Mouse (Mus musculus): ENCODE results near the gene Adamts2. TPM values are rescaled to one million over a fixed set of nuclear protein-coding genes. Genes with fewer than 3 reads are reported as not detected.

Adamts2 gene
- polyA plus RNA-seq, 1 experiment from 2014 or later: 2.8 TPM

GRCm38 (mm10) chr11:50658826-50659225 is 56.9 kb downstream of the Adamts2 start:
- H3K36me3 ChIP-seq: no peaks in the 10 kb centered on the region
- H3K9me3 ChIP-seq: no peaks in the 10 kb centered on the region
- H3K4me1 ChIP-seq: no peaks in the 10 kb centered on the region
- H3K9ac ChIP-seq (replicated peaks): no peak overlapping the region
- WGBS: 47% methylated on average over 6 of the region's 6 CpGs
- no peak overlapping the region for H3K4me3 ChIP-seq
- no peak overlapping the region for H3K27ac ChIP-seq (replicated peaks)
- ATAC-seq (replicated peaks): no peak
- H3K27me3 ChIP-seq: no peaks in the 10 kb centered on the region
- no peak overlapping the region for H3K4me2 ChIP-seq (replicated peaks)

- ATAC-seq (replicated peaks): no peak
- Histone ChIP-seq H3K27me3 (no peaks in the 10 kb centered on the region), H3K36me3 (no peaks in the 10 kb centered on the region), H3K4me2 (replicated peaks) (no peak overlapping the region), H3K4me3 (no peak overlapping the region), H3K9ac (replicated peaks) (no peak overlapping the region), H3K9me3 (no peaks in the 10 kb centered on the region), H3K27ac (replicated peaks) (no peak overlapping the region), H3K4me1 (no peaks in the 10 kb centered on the region)
- 93% methylated on average over 3 of the region's 3 CpGs for WGBS
These were observed 60.3 kb downstream of the Adamts2 start for GRCm38 (mm10) chr11:50662176-50662575.

- H3K4me1 ChIP-seq: peaks cover 6% of the 10 kb centered on the region; the same call in 1 of the 2 replicates
- H3K36me3 ChIP-seq: no peaks in the 10 kb centered on the region
- no peaks in the 10 kb centered on the region for H3K9me3 ChIP-seq
- no peak overlapping the region for H3K4me2 ChIP-seq (replicated peaks)
- no peaks in the 10 kb centered on the region for H3K27me3 ChIP-seq
- H3K9ac ChIP-seq (replicated peaks): no peak overlapping the region
- no peak overlapping the region for H3K27ac ChIP-seq (replicated peaks)
- 82% methylated on average over 4 of the region's 4 CpGs for WGBS
- H3K4me3 ChIP-seq: no peak overlapping the region
- ATAC-seq (replicated peaks): no peak
These were observed 62.9 kb downstream of the Adamts2 start for GRCm38 (mm10) chr11:50664826-50665225.

- H3K4me3 ChIP-seq: no peak overlapping the region
- WGBS: 78% methylated on average over 9 of the region's 9 CpGs
- ATAC-seq (replicated peaks): peak; percentile 61
- H3K4me2 ChIP-seq (replicated peaks): no peak overlapping the region
- H3K36me3 ChIP-seq: no peaks in the 10 kb centered on the region
- H3K27ac ChIP-seq (replicated peaks): 0 out of 2 replicates have a peak overlapping the region, but pooled peaks have one; percentile 12
- peaks cover 6% of the 10 kb centered on the region; the same call in 1 of the 2 replicates for H3K4me1 ChIP-seq
- no peak overlapping the region for H3K9ac ChIP-seq (replicated peaks)
- H3K27me3 ChIP-seq: no peaks in the 10 kb centered on the region
- H3K9me3 ChIP-seq: no peaks in the 10 kb centered on the region
These were observed 67.9 kb downstream of the Adamts2 start for GRCm38 (mm10) chr11:50669542-50670362.

- ATAC-seq (replicated peaks): no peak
- no peaks in the 10 kb centered on the region for H3K9me3 ChIP-seq
- no peak overlapping the region for H3K9ac ChIP-seq (replicated peaks)
- 55% methylated on average over 5 of the region's 5 CpGs for WGBS
- H3K4me1 ChIP-seq: peaks cover 6% of the 10 kb centered on the region; the same call in 1 of the 2 replicates
- no peak overlapping the region for H3K27ac ChIP-seq (replicated peaks)
- no peaks in the 10 kb centered on the region for H3K36me3 ChIP-seq
- no peak overlapping the region for H3K4me2 ChIP-seq (replicated peaks)
- no peak overlapping the region for H3K4me3 ChIP-seq
- no peaks in the 10 kb centered on the region for H3K27me3 ChIP-seq
These were observed 68.5 kb downstream of the Adamts2 start for GRCm38 (mm10) chr11:50670363-50670725.

GRCm38 (mm10) chr11:50670881-50671280 is 69.0 kb downstream of the Adamts2 start:
- 100% methylated on average over 1 of the region's 1 CpGs for WGBS

GRCm38 (mm10) chr11:50671376-50671775 is 69.5 kb downstream of the Adamts2 start:
- Histone ChIP-seq H3K4me3 (no peak overlapping the region), H3K36me3 (no peaks in the 10 kb centered on the region), H3K9ac (replicated peaks) (no peak overlapping the region), H3K27me3 (no peaks in the 10 kb centered on the region), H3K4me2 (replicated peaks) (no peak overlapping the region), H3K4me1 (peaks cover 6% of the 10 kb centered on the region; the same call in 1 of the 2 replicates), H3K27ac (replicated peaks) (no peak overlapping the region), H3K9me3 (no peaks in the 10 kb centered on the region)
- 77% methylated on average over 2 of the region's 2 CpGs for WGBS
- ATAC-seq (replicated peaks): no peak

More at GRCm38 (mm10) chr11:50670881-50671280, 69.0 kb downstream of the Adamts2 start:
- Histone ChIP-seq H3K4me3 (no peak overlapping the region), H3K4me2 (replicated peaks) (no peak overlapping the region), H3K9ac (replicated peaks) (no peak overlapping the region), H3K27ac (replicated peaks) (no peak overlapping the region), H3K4me1 (peaks cover 6% of the 10 kb centered on the region; the same call in 1 of the 2 replicates), H3K36me3 (no peaks in the 10 kb centered on the region), H3K9me3 (no peaks in the 10 kb centered on the region), H3K27me3 (no peaks in the 10 kb centered on the region)
- ATAC-seq (replicated peaks): no peak

- no peak overlapping the region for H3K4me3 ChIP-seq
- no peaks in the 10 kb centered on the region for H3K9me3 ChIP-seq
- H3K9ac ChIP-seq (replicated peaks): no peak overlapping the region
- H3K27ac ChIP-seq (replicated peaks): no peak overlapping the region
- ATAC-seq (replicated peaks): no peak
- peaks cover 6% of the 10 kb centered on the region; the same call in 1 of the 2 replicates for H3K4me1 ChIP-seq
- no peaks in the 10 kb centered on the region for H3K27me3 ChIP-seq
- H3K4me2 ChIP-seq (replicated peaks): no peak overlapping the region
- WGBS: 82% methylated on average over 7 of the region's 7 CpGs
- H3K36me3 ChIP-seq: no peaks in the 10 kb centered on the region
These were observed 70.0 kb downstream of the Adamts2 start for GRCm38 (mm10) chr11:50671820-50672310.

GRCm38 (mm10) chr11:50672866-50673265 is 71.0 kb downstream of the Adamts2 start:
- H3K27me3 ChIP-seq: no peaks in the 10 kb centered on the region
- H3K9me3 ChIP-seq: no peaks in the 10 kb centered on the region
- no peak for ATAC-seq (replicated peaks)
- H3K9ac ChIP-seq (replicated peaks): no peak overlapping the region
- H3K4me1 ChIP-seq: peaks cover 6% of the 10 kb centered on the region; the same call in 1 of the 2 replicates
- H3K4me3 ChIP-seq: no peak overlapping the region
- no peak overlapping the region for H3K27ac ChIP-seq (replicated peaks)
- H3K36me3 ChIP-seq: no peaks in the 10 kb centered on the region
- no peak overlapping the region for H3K4me2 ChIP-seq (replicated peaks)
- 39% methylated on average over 7 of the region's 7 CpGs for WGBS

- H3K27me3 ChIP-seq: no peaks in the 10 kb centered on the region
- ATAC-seq (replicated peaks): no peak
- no peak overlapping the region for H3K27ac ChIP-seq (replicated peaks)
- H3K4me3 ChIP-seq: no peak overlapping the region
- WGBS: 60% methylated on average over 6 of the region's 7 CpGs
- H3K4me2 ChIP-seq (replicated peaks): no peak overlapping the region
- no peaks in the 10 kb centered on the region for H3K36me3 ChIP-seq
- no peak overlapping the region for H3K9ac ChIP-seq (replicated peaks)
- H3K9me3 ChIP-seq: no peaks in the 10 kb centered on the region
- peaks cover 6% of the 10 kb centered on the region; the same call in 1 of the 2 replicates for H3K4me1 ChIP-seq
These were observed 71.8 kb downstream of the Adamts2 start for GRCm38 (mm10) chr11:50673525-50674250.

GRCm38 (mm10) chr11:50674390-50674789 is 72.5 kb downstream of the Adamts2 start:
- no peak overlapping the region for H3K4me3 ChIP-seq
- H3K9ac ChIP-seq (replicated peaks): no peak overlapping the region
- H3K36me3 ChIP-seq: no peaks in the 10 kb centered on the region
- no peak overlapping the region for H3K4me2 ChIP-seq (replicated peaks)
- H3K27ac ChIP-seq (replicated peaks): no peak overlapping the region
- WGBS: 78% methylated on average over 9 of the region's 9 CpGs
- peaks cover 3% of the 10 kb centered on the region; the same call in 1 of the 2 replicates for H3K4me1 ChIP-seq
- no peaks in the 10 kb centered on the region for H3K27me3 ChIP-seq
- H3K9me3 ChIP-seq: no peaks in the 10 kb centered on the region
- no peak for ATAC-seq (replicated peaks)

- WGBS: 89% methylated on average over 10 of the region's 10 CpGs
- Histone ChIP-seq H3K27me3 (no peaks in the 10 kb centered on the region), H3K4me3 (no peak overlapping the region), H3K9ac (replicated peaks) (no peak overlapping the region), H3K4me1 (no peaks in the 10 kb centered on the region), H3K27ac (replicated peaks) (no peak overlapping the region), H3K36me3 (no peaks in the 10 kb centered on the region), H3K9me3 (no peaks in the 10 kb centered on the region), H3K4me2 (replicated peaks) (no peak overlapping the region)
- no peak for ATAC-seq (replicated peaks)
These were observed 76.8 kb downstream of the Adamts2 start for GRCm38 (mm10) chr11:50678650-50679049.
